Mouse (Mus musculus) ZHBTc4 (cell line): ENCODE data around the gene Cdc34b.
A peak's percentile ranks its signal among the peaks of the same experiment; 100 is the strongest.

Experiments
- DNase-seq: peaks from one replicate; pipeline ENCODE4 v3.0.0-alpha.2; 2011; ENCODE audit warnings: low read depth, low spot score

Cdc34b gene

DNA sequence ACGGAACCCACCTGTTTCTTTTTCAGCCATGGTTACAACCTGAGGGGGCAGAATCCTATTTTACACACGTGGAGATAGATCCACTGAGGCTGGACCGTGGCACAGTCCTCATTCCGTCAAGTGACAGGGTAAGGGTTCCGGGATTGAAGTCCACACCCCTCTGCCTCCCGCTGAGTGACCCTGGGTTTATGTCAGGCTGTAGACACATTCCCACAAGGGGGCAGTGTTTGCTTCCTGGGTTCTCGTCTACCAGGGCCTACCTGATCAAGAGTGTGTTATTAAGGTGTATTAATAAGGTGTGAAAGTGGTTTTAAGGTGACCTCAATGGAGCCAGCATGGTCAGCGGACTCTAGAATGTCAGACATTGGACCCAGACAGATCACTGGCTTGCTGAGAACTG, 8.8 kb upstream of the Cdc34b start:
- peak; percentile 91 for DNase-seq

DNA sequence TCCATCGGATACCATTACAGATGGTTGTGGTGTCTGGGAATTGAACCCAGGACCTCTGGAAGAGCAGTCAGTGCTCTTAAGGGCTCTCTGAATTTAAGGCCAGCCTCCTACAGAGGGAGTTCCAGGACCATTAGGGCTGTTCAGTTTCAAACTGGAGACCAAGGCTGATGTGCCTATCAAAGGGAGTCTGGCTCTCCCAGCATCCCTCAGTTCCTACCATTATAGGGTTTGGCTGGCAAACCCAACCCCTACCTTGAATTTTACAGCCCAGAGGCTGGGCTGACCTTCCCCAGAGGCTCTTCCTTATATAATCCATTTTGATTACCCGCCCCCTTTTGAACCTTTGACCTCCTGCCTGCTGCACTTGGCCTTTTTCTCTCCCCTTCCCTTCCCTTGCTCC, 5.8 kb upstream of the Cdc34b start:
- peak; percentile 72 for DNase-seq

DNA sequence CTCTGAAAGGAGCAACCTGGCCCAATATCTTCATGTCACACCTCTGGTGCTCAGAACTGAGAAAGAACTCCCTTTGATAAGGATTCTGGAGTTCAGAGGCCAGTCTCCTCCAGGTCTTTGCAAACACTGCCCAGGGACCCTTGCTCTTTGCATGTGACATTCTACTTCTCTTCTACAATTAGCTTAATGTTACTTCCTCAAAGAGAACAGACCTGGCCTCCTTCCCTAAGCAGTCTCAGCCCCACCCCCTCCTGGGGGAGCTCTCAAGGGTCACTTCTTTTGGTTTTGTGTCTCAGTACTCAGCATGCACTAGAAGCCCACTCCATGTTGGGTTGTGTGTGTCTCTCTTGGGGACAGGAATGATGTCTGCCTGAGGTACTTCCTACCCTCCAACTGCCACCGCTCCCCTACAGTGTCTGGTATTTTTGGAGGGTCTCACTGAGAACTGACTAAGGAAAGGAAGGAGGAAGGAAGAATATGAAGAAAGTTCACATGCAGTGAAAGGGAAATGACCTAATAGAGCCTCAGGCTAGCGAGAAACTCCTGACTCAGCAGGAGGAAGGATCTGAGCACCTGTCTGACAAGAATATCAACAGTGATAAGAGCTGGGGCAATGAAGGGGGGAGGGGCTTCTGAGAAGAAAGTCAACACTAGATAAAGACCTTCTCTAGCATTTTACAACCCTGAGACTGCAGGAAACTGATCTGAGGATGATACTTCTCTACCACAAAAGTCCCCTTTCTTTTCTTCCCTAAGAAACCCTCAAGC, 11.5 kb downstream of the Cdc34b start:
- no peak for DNase-seq

DNA sequence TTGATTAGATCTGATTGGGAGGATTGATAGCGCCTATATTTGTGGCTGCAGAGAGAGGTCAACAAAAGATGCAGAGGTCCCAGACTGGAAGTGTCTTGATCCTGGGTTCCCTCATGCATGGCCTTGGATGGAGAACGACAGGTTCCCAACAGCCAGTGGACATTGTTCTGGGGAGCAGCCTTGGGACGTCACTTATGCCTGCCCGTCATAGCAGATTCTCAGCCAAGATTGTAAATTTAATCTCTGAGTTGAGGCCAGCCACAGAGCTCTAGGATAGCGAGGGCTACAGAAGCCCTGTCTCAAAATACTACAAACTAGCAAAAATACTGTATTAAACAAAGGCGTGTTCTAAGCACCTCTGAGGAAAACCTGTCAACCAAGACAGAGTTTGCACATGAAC, 18.3 kb downstream of the Cdc34b start:
- DNase-seq, result no peak

DNA sequence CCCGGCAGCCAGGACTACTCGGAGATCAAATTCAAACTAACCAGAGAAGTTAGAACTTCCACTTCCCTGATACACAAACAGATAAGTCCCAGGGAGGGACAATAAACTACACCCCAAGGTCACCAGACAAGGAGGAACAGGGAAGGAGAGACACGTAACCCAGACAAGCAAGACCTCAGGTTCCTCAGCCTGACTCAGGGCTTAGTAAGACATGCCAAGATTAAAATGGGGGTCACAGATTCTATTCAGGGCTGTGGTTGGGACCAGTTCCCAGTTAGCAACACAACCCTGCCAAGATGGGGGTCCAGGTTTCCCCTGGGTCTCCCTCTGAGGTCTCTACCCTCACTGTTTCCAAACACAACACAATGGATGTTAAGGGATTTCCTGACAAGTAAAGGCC, 18.8 kb downstream of the Cdc34b start:
- no peak for DNase-seq

DNA sequence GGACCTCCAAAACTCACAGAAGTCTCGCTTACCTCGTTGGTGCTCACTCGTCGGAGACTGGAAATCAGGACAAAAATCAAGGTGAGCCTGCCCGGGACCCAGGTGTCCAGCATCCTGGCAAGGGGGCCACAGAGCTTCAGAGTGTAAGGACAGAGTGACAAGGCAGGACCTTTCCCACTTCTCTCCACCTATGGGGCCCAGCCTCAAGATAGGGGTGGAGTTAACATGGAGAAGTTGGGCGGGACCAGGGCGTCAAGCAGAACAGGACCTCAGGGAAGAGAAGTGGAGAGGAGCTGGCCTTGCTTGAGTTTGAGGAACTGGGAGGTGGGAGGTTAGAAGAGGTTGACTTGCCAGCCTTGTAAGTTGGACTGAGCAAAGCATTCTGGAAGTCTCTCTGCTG, 19.2 kb downstream of the Cdc34b start:
- DNase-seq, result peak; percentile 42

DNA sequence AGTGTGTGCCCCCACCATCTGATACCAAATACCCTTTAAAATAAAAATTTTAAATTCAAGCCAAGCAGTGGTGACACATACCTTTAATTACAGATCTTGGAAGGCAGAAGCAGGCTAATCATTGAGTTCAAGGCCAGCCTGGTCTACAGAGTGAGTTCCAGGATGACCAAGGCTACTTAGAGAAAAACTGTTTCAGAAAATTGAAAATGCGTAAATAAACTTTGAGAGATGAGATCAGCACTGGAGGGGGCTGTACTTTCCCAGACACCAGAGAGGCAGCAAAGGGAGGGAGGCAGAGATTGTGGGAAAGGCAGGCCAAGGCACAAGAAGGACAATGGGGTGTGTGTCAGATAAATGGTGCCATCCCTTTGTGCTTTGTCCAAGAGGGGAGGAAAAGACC, 20.7 kb downstream of the Cdc34b start:
- no peak for DNase-seq

DNA sequence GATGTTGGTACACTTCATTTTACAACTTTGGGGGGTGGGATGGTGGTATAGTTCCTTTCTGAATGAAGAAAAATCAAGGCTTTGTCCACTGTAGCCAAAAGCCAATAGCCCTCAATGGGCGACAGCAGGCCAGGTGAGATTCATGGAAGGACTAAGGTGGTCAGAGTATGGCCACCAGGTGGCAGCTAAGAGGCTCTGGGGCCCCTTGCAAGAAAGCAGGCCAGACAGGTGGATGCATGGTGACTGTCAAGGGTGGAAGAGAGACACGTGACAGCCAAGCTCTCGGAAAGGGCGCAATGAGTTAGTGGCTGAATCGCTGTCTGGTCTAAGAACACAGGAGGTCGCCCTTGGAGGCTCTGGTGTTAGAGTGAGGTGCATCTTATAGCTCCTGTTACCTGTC, 21.2 kb downstream of the Cdc34b start:
- peak; percentile 49 for DNase-seq

DNA sequence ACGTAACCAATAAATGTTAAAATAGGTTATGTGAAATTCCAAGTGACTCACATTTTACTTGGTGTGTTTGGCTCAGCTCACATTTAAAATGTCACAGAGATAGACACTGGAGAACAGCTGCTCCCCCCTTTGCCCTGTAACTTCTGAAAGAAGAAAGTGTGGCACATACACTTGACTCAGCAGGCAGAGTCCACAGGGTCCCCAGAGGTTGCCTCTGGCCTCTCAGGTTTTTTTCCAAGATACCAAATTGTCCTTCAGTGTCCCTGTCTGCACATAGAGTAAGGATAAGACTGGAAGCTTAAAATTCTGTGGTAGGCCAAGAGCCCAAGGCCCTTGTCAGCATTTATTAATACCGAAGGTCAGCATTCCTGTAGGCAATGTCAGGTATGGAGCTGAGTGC, 25.7 kb downstream of the Cdc34b start:
- no peak for DNase-seq

DNA sequence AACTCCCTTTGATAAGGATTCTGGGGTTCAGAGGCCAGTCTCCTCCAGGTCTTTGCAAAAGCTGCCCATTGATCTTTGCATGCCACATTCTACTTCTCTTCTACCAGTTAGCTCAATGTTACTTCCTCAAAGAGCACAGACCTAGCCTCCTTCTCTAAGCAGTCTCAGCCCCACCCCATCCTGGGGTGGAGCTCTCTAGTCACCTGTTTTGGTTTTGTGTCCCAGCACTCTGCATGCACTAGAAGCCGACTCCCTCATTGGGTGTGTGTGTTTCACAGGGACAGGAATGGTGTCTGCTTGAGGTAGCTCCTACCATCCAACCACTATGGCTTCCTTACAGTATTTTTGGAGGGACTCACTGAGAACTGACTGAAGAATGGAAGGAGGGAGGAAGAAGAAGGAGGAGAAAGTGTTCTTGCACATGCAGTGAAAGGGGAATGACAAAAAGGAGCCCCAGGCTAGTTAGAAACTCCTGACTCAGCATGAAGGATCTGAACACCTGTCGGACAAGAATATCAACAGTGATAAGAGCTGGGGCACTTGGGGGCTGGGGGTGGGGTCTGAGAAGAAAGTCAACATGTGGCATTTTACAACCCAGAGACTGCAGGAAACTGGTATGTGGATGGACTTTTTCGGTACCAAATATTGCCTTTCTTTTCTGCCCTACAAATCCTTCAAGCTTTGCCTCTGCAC, 30.9 kb downstream of the Cdc34b start:
- DNase-seq, result peak; percentile 47

DNA sequence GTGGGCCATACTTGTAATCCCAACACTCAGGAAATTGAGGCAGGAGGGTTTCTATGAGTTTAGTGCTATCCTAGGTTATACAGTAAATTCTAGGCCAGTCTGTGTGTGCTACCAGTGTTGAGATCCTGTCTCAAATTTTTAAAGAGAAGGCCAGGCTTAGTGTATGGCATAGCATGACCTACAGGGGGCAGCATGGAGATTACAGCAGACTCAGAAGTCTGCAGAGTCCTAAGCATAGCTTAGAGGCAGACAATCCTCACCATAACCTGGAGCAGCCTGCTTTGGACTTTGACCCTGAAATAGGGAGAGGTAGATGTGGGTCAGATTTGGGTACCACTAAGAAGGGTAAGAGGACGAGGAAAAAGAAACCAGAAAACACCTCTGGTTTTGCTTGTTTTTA, 32.3 kb downstream of the Cdc34b start:
- DNase-seq, result peak; percentile 73

DNA sequence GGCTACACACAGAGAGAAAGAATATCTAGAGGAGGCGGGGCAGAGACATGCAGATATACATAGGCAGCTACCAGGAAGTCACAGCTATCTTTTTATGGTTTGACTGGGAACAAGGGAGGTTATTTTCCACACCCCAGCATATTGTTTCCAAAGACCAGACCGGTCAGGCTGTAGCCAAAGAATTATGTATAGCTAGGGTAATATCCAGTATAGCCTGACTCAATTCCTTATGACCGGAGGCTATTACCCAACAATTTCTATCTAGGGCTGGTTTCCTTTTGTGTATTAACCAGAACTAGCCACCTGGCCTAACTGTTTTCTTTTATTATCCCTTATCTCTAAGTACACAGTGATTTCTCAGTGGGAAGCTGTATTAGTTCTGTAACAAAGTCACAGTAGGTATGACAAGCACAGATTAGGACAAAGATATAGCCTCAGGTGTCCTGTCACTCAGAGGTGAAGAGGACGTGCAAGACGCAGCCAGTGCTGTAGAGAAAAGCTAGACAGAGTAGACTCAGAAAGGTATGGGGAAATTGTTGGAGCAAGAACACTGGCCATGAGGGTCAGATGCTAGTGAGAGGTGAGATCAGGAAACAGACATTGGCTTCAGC, 33.4 kb downstream of the Cdc34b start:
- DNase-seq, result no peak

DNA sequence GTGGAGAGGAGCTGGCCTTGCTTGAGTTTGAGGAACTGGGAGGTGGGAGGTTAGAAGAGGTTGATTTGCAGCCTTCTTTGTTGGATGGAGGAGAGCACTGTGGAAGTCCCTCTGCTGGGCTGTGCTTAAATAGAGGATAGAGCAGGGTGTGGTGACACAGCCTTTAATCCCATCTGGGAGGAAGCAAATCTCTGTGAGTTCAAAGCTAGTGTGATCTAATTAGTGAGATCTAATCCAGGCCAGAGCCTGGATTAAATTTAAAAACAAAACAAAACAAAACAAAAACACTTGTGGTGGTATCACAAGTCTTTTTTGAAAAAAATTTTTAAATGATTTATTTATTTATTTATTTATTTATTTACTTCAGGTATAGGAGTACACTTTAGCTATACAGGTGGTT, 41.0 kb downstream of the Cdc34b start, which contains the start of gene Tmem92:
TSS of gene Tmem92 (minus strand) at position 101 of the 400 bp plus-strand sequence.
- no peak for DNase-seq

DNA sequence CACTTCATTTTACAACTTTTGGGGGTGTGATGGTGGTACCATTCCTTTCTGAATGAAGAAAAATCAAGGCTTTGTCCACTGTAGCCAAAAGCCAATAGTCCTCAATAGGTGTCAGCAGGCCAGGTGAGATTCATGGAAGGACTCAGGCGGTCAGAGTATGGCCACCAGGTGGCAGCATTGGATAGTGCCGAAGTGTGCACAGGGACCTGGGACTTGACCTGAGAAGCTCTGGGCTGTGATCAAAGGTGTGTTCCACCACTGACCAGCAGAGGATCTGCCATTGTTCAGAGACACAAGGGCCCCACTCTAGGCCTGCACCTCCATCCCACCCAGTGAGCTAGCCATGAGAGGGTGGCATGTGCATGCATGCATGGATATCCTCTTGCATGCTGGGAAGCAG, 43.7 kb downstream of the Cdc34b start:
- DNase-seq, result peak; percentile 85

DNA sequence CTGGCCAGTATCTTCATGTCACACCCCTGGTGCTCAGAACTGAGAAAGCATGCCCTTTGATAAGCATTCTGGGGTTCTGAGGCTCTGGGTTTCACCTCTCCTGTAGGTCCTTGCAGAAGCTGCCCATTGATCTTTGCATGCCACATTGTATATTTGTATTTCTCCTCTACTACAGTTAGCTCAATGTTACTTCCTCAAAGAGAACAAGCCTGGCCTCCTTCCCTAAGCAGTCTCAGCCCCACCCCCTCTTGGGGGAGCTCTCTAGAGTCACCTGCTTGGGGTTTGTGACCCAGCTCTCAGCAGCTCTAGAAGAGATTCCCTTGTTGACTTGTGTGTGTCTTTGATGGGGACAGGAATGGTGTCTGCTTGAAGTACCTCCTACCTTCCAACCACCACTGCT, 50.1 kb downstream of the Cdc34b start:
- no peak for DNase-seq
